Mouse (Mus musculus): ENCODE results near the gene Insr. TPM values are rescaled to one million over a fixed set of nuclear protein-coding genes. Genes with fewer than 3 reads are reported as not detected.
A peak's percentile ranks its signal among the peaks of the same experiment; 100 is the strongest.
"Not testable (repeated sequence)": the region's sequence is repeated elsewhere in the genome, so short reads cannot be mapped to it uniquely, and the experiment has no call there.

Gene Insr
- polyA plus RNA-seq, 1 experiment from 2014 or later: 52.0 TPM

- H3K36me3 ChIP-seq: peaks cover 6% of the 10 kb centered on the region; the same call in 1 of the 2 replicates
- no peaks in the 10 kb centered on the region for H3K27me3 ChIP-seq (replicated peaks)
- no peak overlapping the region for H3K4me3 ChIP-seq (replicated peaks)
- no peak overlapping the region for H3K4me2 ChIP-seq
- H3K9me3 ChIP-seq (replicated peaks): no peaks in the 10 kb centered on the region
- no peak overlapping the region for H3K9ac ChIP-seq (replicated peaks)
- peaks cover 25% of the 10 kb centered on the region for H3K4me1 ChIP-seq
- H3K27ac ChIP-seq (replicated peaks): peak overlapping the region; percentile 69
- ATAC-seq (ENCODE audit: low FRiP score): 0 out of 2 replicates have a peak, but pooled peaks have one; percentile 18
Observed at GRCm38 (mm10) chr8:3215561-3215960, 63.9 kb downstream of the Insr start.

GRCm38 (mm10) chr8:3214601-3215000 is 64.8 kb downstream of the Insr start:
- Histone ChIP-seq H3K27ac (replicated peaks) (peak overlapping the region; percentile 69), H3K27me3 (replicated peaks) (no peaks in the 10 kb centered on the region), H3K4me3 (replicated peaks) (no peak overlapping the region), H3K9me3 (replicated peaks) (no peaks in the 10 kb centered on the region), H3K4me2 (no peak overlapping the region), H3K4me1 (peaks cover 16% of the 10 kb centered on the region), H3K36me3 (peaks cover 8% of the 10 kb centered on the region; the same call in 1 of the 2 replicates), H3K9ac (replicated peaks) (no peak overlapping the region)
- ATAC-seq (ENCODE audit: low FRiP score): no peak
- 79% methylated on average over 1 of the region's 1 CpGs for WGBS

- H3K9me3 ChIP-seq (replicated peaks): no peaks in the 10 kb centered on the region
- H3K4me2 ChIP-seq: no peak overlapping the region
- H3K36me3 ChIP-seq: peaks cover 9% of the 10 kb centered on the region; the same call in 1 of the 2 replicates
- H3K4me3 ChIP-seq (replicated peaks): no peak overlapping the region
- 73% methylated on average over 9 of the region's 9 CpGs for WGBS
- H3K9ac ChIP-seq (replicated peaks): no peak overlapping the region
- H3K27ac ChIP-seq (replicated peaks): no peak overlapping the region
- peaks cover 10% of the 10 kb centered on the region for H3K4me1 ChIP-seq
- ATAC-seq (ENCODE audit: low FRiP score): no peak
- no peaks in the 10 kb centered on the region for H3K27me3 ChIP-seq (replicated peaks)
Observed at GRCm38 (mm10) chr8:3211456-3211855, 68.0 kb downstream of the Insr start.

- WGBS: 95% methylated on average over 3 of the region's 3 CpGs
- no peak overlapping the region for H3K9ac ChIP-seq (replicated peaks)
- no peak overlapping the region for H3K4me3 ChIP-seq (replicated peaks)
- no peaks in the 10 kb centered on the region for H3K9me3 ChIP-seq (replicated peaks)
- no peaks in the 10 kb centered on the region for H3K27me3 ChIP-seq (replicated peaks)
- no peak overlapping the region for H3K4me2 ChIP-seq
- no peak for ATAC-seq (ENCODE audit: low FRiP score)
- 0 out of 2 replicates have a peak overlapping the region, but pooled peaks have one; percentile 28 for H3K27ac ChIP-seq (replicated peaks)
- peaks cover 12% of the 10 kb centered on the region; the same call in 1 of the 2 replicates for H3K36me3 ChIP-seq
- no peaks in the 10 kb centered on the region; the same call in 1 of the 2 replicates for H3K4me1 ChIP-seq
Observed at GRCm38 (mm10) chr8:3209960-3210359, 69.5 kb downstream of the Insr start.

- Histone ChIP-seq H3K9me3 (replicated peaks) (no peaks in the 10 kb centered on the region), H3K27me3 (replicated peaks) (no peaks in the 10 kb centered on the region), H3K36me3 (peaks cover 15% of the 10 kb centered on the region), H3K4me3 (replicated peaks) (no peak overlapping the region), H3K27ac (replicated peaks) (0 out of 2 replicates have a peak overlapping the region, but pooled peaks have one; percentile 28), H3K4me2 (no peak overlapping the region), H3K9ac (replicated peaks) (no peak overlapping the region), H3K4me1 (no peaks in the 10 kb centered on the region)
- no peak for ATAC-seq (ENCODE audit: low FRiP score)
- 78% methylated on average over 3 of the region's 3 CpGs for WGBS
Observed at GRCm38 (mm10) chr8:3209268-3209667, 70.1 kb downstream of the Insr start.

GRCm38 (mm10) chr8:3208729-3209128 is 70.7 kb downstream of the Insr start:
- Histone ChIP-seq H3K9ac (replicated peaks) (no peak overlapping the region), H3K27me3 (replicated peaks) (no peaks in the 10 kb centered on the region), H3K4me1 (no peaks in the 10 kb centered on the region), H3K9me3 (replicated peaks) (no peaks in the 10 kb centered on the region), H3K36me3 (peaks cover 20% of the 10 kb centered on the region), H3K4me3 (replicated peaks) (no peak overlapping the region), H3K4me2 (no peak overlapping the region), H3K27ac (replicated peaks) (no peak overlapping the region)
- ATAC-seq (ENCODE audit: low FRiP score): no peak

GRCm38 (mm10) chr8:3204758-3205443 is 74.5 kb downstream of the Insr start:
- no peaks in the 10 kb centered on the region for H3K9me3 ChIP-seq (replicated peaks)
- H3K4me3 ChIP-seq (replicated peaks): no peak overlapping the region
- peaks cover 41% of the 10 kb centered on the region for H3K36me3 ChIP-seq
- no peak for ATAC-seq (ENCODE audit: low FRiP score)
- no peak overlapping the region for H3K4me2 ChIP-seq
- H3K27ac ChIP-seq (replicated peaks): no peak overlapping the region
- no peak overlapping the region for H3K9ac ChIP-seq (replicated peaks)
- 93% methylated on average over 3 of the region's 3 CpGs for WGBS
- no peaks in the 10 kb centered on the region for H3K4me1 ChIP-seq
- no peaks in the 10 kb centered on the region for H3K27me3 ChIP-seq (replicated peaks)

- Histone ChIP-seq H3K27me3 (replicated peaks) (no peaks in the 10 kb centered on the region), H3K4me2 (no peak overlapping the region), H3K9me3 (replicated peaks) (no peaks in the 10 kb centered on the region), H3K27ac (replicated peaks) (no peak overlapping the region), H3K4me3 (replicated peaks) (no peak overlapping the region), H3K4me1 (no peaks in the 10 kb centered on the region), H3K36me3 (peaks cover 44% of the 10 kb centered on the region), H3K9ac (replicated peaks) (no peak overlapping the region)
- WGBS: 97% methylated on average over 7 of the region's 7 CpGs
- ATAC-seq (ENCODE audit: low FRiP score): no peak
Observed at GRCm38 (mm10) chr8:3202792-3203191, 76.6 kb downstream of the Insr start.

- not testable (repeated sequence) for H3K9ac ChIP-seq (replicated peaks); ATAC-seq (ENCODE audit: low FRiP score); H3K4me3 ChIP-seq (replicated peaks); H3K4me1 ChIP-seq; H3K9me3 ChIP-seq (replicated peaks); H3K27ac ChIP-seq (replicated peaks); H3K27me3 ChIP-seq (replicated peaks); H3K4me2 ChIP-seq
- H3K36me3 ChIP-seq: peaks cover 79% of the 10 kb centered on the region
Observed at GRCm38 (mm10) chr8:3194297-3194696, 85.1 kb downstream of the Insr start.

GRCm38 (mm10) chr8:3191006-3191405 is 88.4 kb downstream of the Insr start:
- no peak overlapping the region for H3K4me3 ChIP-seq (replicated peaks)
- H3K4me1 ChIP-seq: no peaks in the 10 kb centered on the region
- no peak for ATAC-seq (ENCODE audit: low FRiP score)
- H3K9me3 ChIP-seq (replicated peaks): 0 out of 2 replicates have a peak, but pooled peaks cover 5% of the 10 kb centered on the region
- H3K9ac ChIP-seq (replicated peaks): no peak overlapping the region
- no peaks in the 10 kb centered on the region for H3K27me3 ChIP-seq (replicated peaks)
- no peak overlapping the region for H3K27ac ChIP-seq (replicated peaks)
- H3K36me3 ChIP-seq: peaks cover 86% of the 10 kb centered on the region
- H3K4me2 ChIP-seq: no peak overlapping the region

GRCm38 (mm10) chr8:3187456-3187855 is 92.0 kb downstream of the Insr start:
- 84% methylated on average over 1 of the region's 1 CpGs for WGBS
- peaks cover 82% of the 10 kb centered on the region for H3K36me3 ChIP-seq

GRCm38 (mm10) chr8:3179930-3180329 is 99.5 kb downstream of the Insr start:
- Histone ChIP-seq H3K9ac (replicated peaks) (no peak overlapping the region), H3K36me3 (peaks cover 56% of the 10 kb centered on the region), H3K4me2 (no peak overlapping the region), H3K4me3 (replicated peaks) (no peak overlapping the region), H3K4me1 (no peaks in the 10 kb centered on the region), H3K27ac (replicated peaks) (no peak overlapping the region), H3K9me3 (replicated peaks) (peaks cover 4% of the 10 kb centered on the region; the same call in 1 of the 2 replicates), H3K27me3 (replicated peaks) (no peaks in the 10 kb centered on the region)
- WGBS: 71% methylated on average over 1 of the region's 1 CpGs
- ATAC-seq (ENCODE audit: low FRiP score): no peak

More at GRCm38 (mm10) chr8:3187456-3187855, 92.0 kb downstream of the Insr start:
- Histone ChIP-seq H3K4me3 (replicated peaks) (no peak overlapping the region), H3K27ac (replicated peaks) (no peak overlapping the region), H3K4me2 (no peak overlapping the region), H3K9ac (replicated peaks) (no peak overlapping the region), H3K4me1 (no peaks in the 10 kb centered on the region), H3K27me3 (replicated peaks) (no peaks in the 10 kb centered on the region), H3K9me3 (replicated peaks) (no peaks in the 10 kb centered on the region)
- no peak for ATAC-seq (ENCODE audit: low FRiP score)
